Mouse (Mus musculus): ENCODE results near the gene Sdf4. TPM values are rescaled to one million over a fixed set of nuclear protein-coding genes. Genes with fewer than 3 reads are reported as not detected.

The Sdf4 gene
- polyA plus RNA-seq, 1 experiment from 2014 or later = 113 TPM

DNA sequence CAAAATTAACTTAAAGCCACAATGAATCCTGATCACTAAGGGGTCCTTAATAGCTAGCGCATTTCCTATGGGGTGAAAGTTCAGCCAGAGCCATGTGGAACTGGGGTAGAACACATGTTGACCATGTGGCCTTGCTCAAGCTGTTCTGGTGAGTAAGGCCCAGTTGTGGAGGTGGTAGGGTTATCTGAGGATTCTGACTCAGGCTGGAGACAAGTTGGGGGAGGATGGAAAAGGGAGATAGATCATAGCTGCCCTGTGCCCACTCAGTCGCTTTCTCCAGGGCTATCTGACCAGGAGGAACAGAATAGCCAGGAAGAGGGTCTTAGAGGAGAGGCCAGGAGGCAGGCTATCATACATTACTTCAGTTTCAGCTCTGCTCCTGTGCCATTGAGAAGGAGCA, 21.8 kb downstream of the Sdf4 start:
- H3K36me3 ChIP-seq (replicated peaks) = peaks cover 29% of the 10 kb centered on the region
- WGBS = 98% methylated on average over 2 of the region's 2 CpGs
- no peaks in the 10 kb centered on the region for H3K4me1 ChIP-seq
- H3K4me3 ChIP-seq = no peak overlapping the region
- H3K27me3 ChIP-seq (replicated peaks) = no peaks in the 10 kb centered on the region
- no peak overlapping the region for H3K9ac ChIP-seq
- no peak overlapping the region for H3K27ac ChIP-seq
- H3K9me3 ChIP-seq = no peaks in the 10 kb centered on the region
- no peak for ATAC-seq (replicated peaks)
- H3K4me2 ChIP-seq = no peak overlapping the region

DNA sequence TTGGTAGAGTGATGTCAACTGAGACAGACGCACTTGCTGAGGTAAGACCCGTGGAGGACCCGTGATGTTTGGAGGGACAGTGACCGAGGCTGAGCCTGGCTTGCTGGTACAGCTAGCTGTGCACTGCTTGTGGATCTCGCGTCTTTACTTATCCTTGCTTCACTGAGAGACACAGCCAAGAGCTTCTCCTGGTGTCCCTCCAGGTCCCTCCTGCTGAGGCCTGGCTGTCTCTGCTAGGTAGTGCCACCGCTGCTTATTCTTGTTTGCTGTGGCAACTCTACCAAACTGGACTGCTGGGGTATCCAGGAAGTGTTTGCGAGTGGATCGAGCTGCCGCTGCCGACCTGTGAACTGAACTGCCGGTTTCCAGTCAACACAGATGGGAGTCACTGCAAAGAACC, 27.1 kb downstream of the Sdf4 start:
- no peak for ATAC-seq (replicated peaks)
- H3K4me2 ChIP-seq = no peak overlapping the region
- 93% methylated on average over 12 of the region's 12 CpGs for WGBS
- no peaks in the 10 kb centered on the region for H3K27me3 ChIP-seq (replicated peaks)
- peaks cover 7% of the 10 kb centered on the region; the same call in 1 of the 2 replicates for H3K36me3 ChIP-seq (replicated peaks)
- no peaks in the 10 kb centered on the region for H3K9me3 ChIP-seq
- H3K27ac ChIP-seq = no peak overlapping the region
- H3K9ac ChIP-seq = no peak overlapping the region
- no peak overlapping the region for H3K4me3 ChIP-seq
- H3K4me1 ChIP-seq = no peaks in the 10 kb centered on the region

DNA sequence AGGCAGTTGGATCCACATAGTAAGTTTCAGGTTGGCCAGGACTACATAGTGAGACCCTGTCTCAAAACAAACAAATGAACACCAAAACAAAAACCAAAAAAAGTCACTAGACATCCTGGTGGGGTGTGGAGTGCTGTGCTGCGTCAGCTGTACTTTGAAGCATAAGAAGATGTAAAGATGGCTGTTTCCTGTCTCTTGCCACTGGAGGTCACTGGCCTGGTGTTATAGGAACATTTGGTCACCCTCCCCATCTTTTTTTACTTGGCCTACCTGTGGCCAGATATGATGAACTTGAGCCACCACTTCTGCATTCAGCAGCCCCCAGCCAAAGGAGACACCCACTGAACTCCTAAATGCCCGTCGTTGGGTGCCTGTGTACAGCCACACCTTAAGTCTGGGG, 28.7 kb downstream of the Sdf4 start:
- Histone ChIP-seq H3K9ac (no peak overlapping the region), H3K27me3 (replicated peaks) (no peaks in the 10 kb centered on the region), H3K4me1 (no peaks in the 10 kb centered on the region), H3K27ac (no peak overlapping the region), H3K36me3 (replicated peaks) (peaks cover 7% of the 10 kb centered on the region; the same call in 1 of the 2 replicates), H3K4me2 (no peak overlapping the region), H3K9me3 (no peaks in the 10 kb centered on the region), H3K4me3 (no peak overlapping the region)
- no peak for ATAC-seq (replicated peaks)
- 91% methylated on average over 3 of the region's 3 CpGs for WGBS

DNA sequence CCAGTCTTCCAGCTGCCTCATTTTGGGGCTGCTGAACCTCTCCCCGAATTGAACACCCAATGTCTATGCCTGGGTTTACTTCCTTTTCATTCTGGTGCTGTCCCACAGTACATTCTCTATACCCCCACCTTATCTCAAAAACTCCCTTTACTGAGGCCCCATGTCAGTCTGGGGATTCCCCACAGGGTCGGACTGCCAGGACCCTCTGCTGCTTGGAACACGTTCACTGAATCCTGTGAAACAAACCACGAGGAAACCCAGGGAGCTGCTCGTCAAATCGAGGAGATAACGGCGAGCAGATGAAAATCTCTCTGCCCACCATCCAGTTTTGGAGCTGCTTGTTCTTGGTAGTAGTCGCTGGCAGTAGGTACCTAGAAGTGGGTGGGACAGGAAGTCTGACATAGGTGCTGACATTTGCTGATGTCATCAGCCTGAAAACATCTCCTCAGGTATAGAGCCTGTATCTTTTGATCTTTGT, 29.3 kb downstream of the Sdf4 start:
- H3K27ac ChIP-seq = no peak overlapping the region
- no peak for ATAC-seq (replicated peaks)
- H3K4me2 ChIP-seq = no peak overlapping the region
- no peaks in the 10 kb centered on the region for H3K27me3 ChIP-seq (replicated peaks)
- no peaks in the 10 kb centered on the region for H3K9me3 ChIP-seq
- H3K9ac ChIP-seq = no peak overlapping the region
- H3K36me3 ChIP-seq (replicated peaks) = peaks cover 7% of the 10 kb centered on the region; the same call in 1 of the 2 replicates
- H3K4me3 ChIP-seq = no peak overlapping the region
- no peaks in the 10 kb centered on the region for H3K4me1 ChIP-seq
- WGBS = 84% methylated on average over 9 of the region's 9 CpGs

DNA sequence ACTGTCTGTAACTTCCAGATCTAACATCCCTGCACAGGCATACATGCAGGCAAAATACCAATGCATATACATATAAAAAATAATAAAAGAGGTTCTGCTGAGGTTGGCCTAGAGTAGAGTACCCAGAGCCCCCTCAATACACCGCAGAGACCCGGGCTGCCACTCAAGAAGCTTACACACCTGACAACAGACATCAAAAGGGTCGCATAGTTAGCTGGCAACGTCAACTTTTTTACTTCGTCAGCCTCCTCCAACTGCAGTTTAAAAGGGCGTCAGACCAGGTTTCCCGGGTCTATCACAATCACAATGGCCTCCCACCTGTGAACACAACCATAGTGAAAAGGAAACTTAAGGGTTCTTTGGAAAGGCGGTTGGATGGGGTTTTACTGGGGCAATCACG, 30.8 kb downstream of the Sdf4 start:
- Histone ChIP-seq H3K4me3 (no peak overlapping the region), H3K9ac (no peak overlapping the region), H3K27ac (no peak overlapping the region), H3K36me3 (replicated peaks) (peaks cover 16% of the 10 kb centered on the region; the same call in 1 of the 2 replicates), H3K9me3 (no peaks in the 10 kb centered on the region), H3K4me1 (no peaks in the 10 kb centered on the region), H3K4me2 (no peak overlapping the region), H3K27me3 (replicated peaks) (no peaks in the 10 kb centered on the region)
- ATAC-seq (replicated peaks) = no peak
- WGBS = 87% methylated on average over 9 of the region's 9 CpGs

- no peaks in the 10 kb centered on the region for H3K4me1 ChIP-seq
- ATAC-seq (replicated peaks) = no peak
- H3K9ac ChIP-seq = no peak overlapping the region
- no peaks in the 10 kb centered on the region for H3K9me3 ChIP-seq
- H3K27ac ChIP-seq = no peak overlapping the region
- no peak overlapping the region for H3K4me2 ChIP-seq
- H3K27me3 ChIP-seq (replicated peaks) = no peaks in the 10 kb centered on the region
- H3K36me3 ChIP-seq (replicated peaks) = peaks cover 16% of the 10 kb centered on the region; the same call in 1 of the 2 replicates
- no peak overlapping the region for H3K4me3 ChIP-seq
- WGBS = 92% methylated on average over 7 of the region's 7 CpGs
Observed at GRCm38 (mm10) chr4:156024184-156024583, 31.5 kb downstream of the Sdf4 start.

DNA sequence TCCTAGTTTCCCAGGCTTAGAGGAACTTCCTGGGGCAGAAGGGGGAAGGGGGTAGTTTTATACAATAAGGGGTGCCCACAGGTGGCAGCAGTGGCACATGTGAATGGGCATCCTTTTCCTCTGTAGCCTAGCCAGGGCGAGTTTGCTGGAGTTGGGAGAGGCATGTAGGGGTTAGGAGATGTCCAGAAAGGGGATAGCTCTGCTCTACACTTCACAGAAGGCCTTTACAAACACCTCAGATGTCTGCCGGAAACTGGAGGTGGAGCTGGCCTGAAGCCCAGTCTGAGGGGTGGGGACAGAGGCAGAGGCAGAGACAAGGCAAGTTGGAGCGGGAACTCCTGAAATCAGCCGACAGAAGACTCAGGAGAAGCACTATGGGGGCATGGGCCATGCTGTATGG, 33.3 kb downstream of the Sdf4 start, which contains the start of gene Tnfrsf18:
Gene Tnfrsf18 (plus strand): TSS at position 152 of the 400 bp plus-strand sequence.
- H3K36me3 ChIP-seq (replicated peaks) = peaks cover 12% of the 10 kb centered on the region; the same call in 1 of the 2 replicates
- no peak for ATAC-seq (replicated peaks)
- no peaks in the 10 kb centered on the region for H3K27me3 ChIP-seq (replicated peaks)
- H3K9me3 ChIP-seq = no peaks in the 10 kb centered on the region
- 69% methylated on average over 4 of the region's 4 CpGs for WGBS
- no peak within 1 kb of the TSS for H3K4me3 ChIP-seq
- no peak within 1 kb of the TSS for H3K27ac ChIP-seq
- H3K4me2 ChIP-seq = no peak within 1 kb of the TSS
- peaks cover 11% of the 10 kb centered on the region for H3K4me1 ChIP-seq
- no peak within 1 kb of the TSS for H3K9ac ChIP-seq

- no peak overlapping the region for H3K9ac ChIP-seq
- no peaks in the 10 kb centered on the region for H3K27me3 ChIP-seq (replicated peaks)
- ATAC-seq (replicated peaks) = no peak
- H3K4me1 ChIP-seq = peaks cover 21% of the 10 kb centered on the region
- WGBS = 97% methylated on average over 7 of the region's 7 CpGs
- no peak overlapping the region for H3K27ac ChIP-seq
- no peak overlapping the region for H3K4me2 ChIP-seq
- H3K36me3 ChIP-seq (replicated peaks) = peaks cover 10% of the 10 kb centered on the region; the same call in 1 of the 2 replicates
- H3K9me3 ChIP-seq = no peaks in the 10 kb centered on the region
- no peak overlapping the region for H3K4me3 ChIP-seq
Observed at GRCm38 (mm10) chr4:156028580-156028979, 35.9 kb downstream of the Sdf4 start.

DNA sequence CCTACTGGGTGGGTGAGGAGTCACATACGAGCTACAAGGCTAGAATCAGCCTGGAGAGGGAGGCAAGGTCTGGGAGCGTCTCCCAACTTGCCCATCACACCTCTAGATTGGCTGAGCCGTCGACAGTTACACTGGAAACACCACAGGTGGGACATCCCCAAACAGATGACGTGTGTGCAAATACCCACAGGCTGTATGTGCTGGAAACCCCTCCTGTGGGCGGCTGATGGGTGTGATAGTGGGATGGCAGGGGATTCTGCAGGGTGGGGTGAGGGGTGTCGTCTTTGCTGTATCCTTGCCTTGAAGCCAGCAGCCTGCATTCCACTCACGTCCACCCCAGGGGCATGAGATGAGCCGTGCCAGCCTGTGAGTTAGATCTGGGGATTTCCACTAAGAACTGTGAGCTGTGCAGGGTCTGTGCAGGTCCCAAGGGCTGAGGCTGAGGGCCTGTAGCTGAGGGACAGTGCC, 38.0 kb downstream of the Sdf4 start:
- peak; percentile 13 for ATAC-seq (replicated peaks)
- Histone ChIP-seq H3K27ac (peak overlapping the region; percentile 90), H3K9me3 (no peaks in the 10 kb centered on the region), H3K36me3 (replicated peaks) (peaks cover 8% of the 10 kb centered on the region; the same call in 1 of the 2 replicates), H3K27me3 (replicated peaks) (peaks cover 15% of the 10 kb centered on the region), H3K4me2 (peak overlapping the region; percentile 77), H3K4me1 (peaks cover 33% of the 10 kb centered on the region), H3K9ac (peak overlapping the region; percentile 54), H3K4me3 (peak overlapping the region; percentile 60)
- 55% methylated on average over 9 of the region's 9 CpGs for WGBS

- Histone ChIP-seq H3K9ac (peak overlapping the region; percentile 54), H3K9me3 (no peaks in the 10 kb centered on the region), H3K27ac (peak overlapping the region; percentile 90), H3K27me3 (replicated peaks) (peaks cover 20% of the 10 kb centered on the region), H3K36me3 (replicated peaks) (peaks cover 8% of the 10 kb centered on the region; the same call in 1 of the 2 replicates), H3K4me2 (peak overlapping the region; percentile 77), H3K4me1 (peaks cover 34% of the 10 kb centered on the region), H3K4me3 (peak overlapping the region; percentile 60)
- no peak; the same call in 1 of the 2 replicates for ATAC-seq (replicated peaks)
- 6% methylated on average over 7 of the region's 7 CpGs for WGBS
Observed at GRCm38 (mm10) chr4:156031255-156031592, 38.6 kb downstream of the Sdf4 start.

DNA sequence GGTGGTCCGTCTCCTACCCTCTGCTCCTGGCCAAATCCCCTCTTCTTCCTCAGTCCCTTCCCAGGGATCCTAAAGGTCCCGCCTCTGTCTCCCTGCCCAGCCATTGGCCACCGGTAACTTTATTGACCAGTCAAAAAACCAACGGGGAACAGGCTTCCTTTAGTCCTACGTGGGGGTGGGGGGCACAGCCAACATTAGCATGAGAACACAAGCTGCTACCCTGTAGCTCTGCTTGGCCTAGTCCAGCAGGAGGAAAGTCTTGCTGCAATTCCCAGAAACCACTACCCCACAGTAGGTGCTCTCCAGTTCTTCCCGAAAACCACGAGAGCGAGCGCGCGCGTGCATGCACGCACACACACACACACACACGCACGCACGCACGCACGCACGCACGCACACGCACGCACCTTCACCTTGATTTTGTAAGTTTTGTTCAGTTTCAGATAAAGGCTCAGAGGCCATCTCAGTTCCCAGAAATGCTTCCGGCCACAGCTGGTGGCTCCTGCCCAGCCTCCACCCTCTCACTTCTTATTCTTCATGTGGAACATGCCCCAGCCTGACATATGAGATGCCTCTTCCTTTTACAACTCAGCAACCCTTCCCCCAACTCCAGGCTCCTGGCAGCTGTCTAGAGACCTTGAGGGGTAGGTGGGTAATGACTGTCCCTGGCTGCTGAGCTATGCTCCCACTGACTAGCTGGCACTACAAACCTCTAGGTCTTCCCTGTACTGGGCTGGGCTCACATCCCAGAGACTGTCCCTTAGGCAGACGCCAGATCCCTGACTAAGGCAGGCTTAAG, 39.1 kb downstream of the Sdf4 start:
- ATAC-seq (replicated peaks) = peak; percentile 92
- WGBS = under 1% methylated on average over 24 of the region's 24 CpGs
- peaks cover 8% of the 10 kb centered on the region; the same call in 1 of the 2 replicates for H3K36me3 ChIP-seq (replicated peaks)
- peaks cover 34% of the 10 kb centered on the region for H3K4me1 ChIP-seq
- H3K9ac ChIP-seq = peak overlapping the region; percentile 54
- H3K27ac ChIP-seq = peak overlapping the region; percentile 90
- peaks cover 22% of the 10 kb centered on the region for H3K27me3 ChIP-seq (replicated peaks)
- peak overlapping the region; percentile 60 for H3K4me3 ChIP-seq
- no peaks in the 10 kb centered on the region for H3K9me3 ChIP-seq
- peak overlapping the region; percentile 77 for H3K4me2 ChIP-seq

- H3K27me3 ChIP-seq (replicated peaks) = peaks cover 22% of the 10 kb centered on the region
- H3K4me3 ChIP-seq = no peak overlapping the region
- H3K36me3 ChIP-seq (replicated peaks) = 0 out of 2 replicates have a peak, but pooled peaks cover under 1% of the 10 kb centered on the region
- H3K4me1 ChIP-seq = peaks cover 34% of the 10 kb centered on the region
- 90% methylated on average over 4 of the region's 4 CpGs for WGBS
- H3K27ac ChIP-seq = no peak overlapping the region
- no peak overlapping the region for H3K4me2 ChIP-seq
- no peaks in the 10 kb centered on the region for H3K9me3 ChIP-seq
- H3K9ac ChIP-seq = no peak overlapping the region
- no peak for ATAC-seq (replicated peaks)
Observed at GRCm38 (mm10) chr4:156032856-156033255, 40.2 kb downstream of the Sdf4 start.
